Mouse (Mus musculus) neural tube, embryonic 13.5 days (tissue): Measurements from ENCODE around the gene Col4a4. TPM values are rescaled to one million over a fixed set of nuclear protein-coding genes. Genes with fewer than 3 reads are reported as not detected.

Experiments
- ATAC-seq: fragments of 200-750 bp; cut with Nextera tagmentation; 2 replicates; pipeline ENCODE4 v1.8.0; 2017; ENCODE audit warnings: low read depth, mild to moderate bottlenecking, moderate TSS enrichment, moderate library complexity
- H3K27ac ChIP-seq: fragments of 300-500 bp; sonication (generic); replicated peaks from 2 replicates; pipeline ENCODE4 v1.5.1; 2015; ENCODE audit warnings: moderate library complexity, mild to moderate bottlenecking, inconsistent platforms
- H3K27me3 ChIP-seq: fragments of 300-500 bp; sonication (generic); 2 replicates; pipeline ENCODE4 v1.6.1; 2015; ENCODE audit warnings: mild to moderate bottlenecking, inconsistent platforms
- H3K36me3 ChIP-seq: fragments of 300-500 bp; sonication (generic); 2 replicates; pipeline ENCODE4 v1.6.1; 2015; ENCODE audit warnings: mild to moderate bottlenecking, inconsistent platforms
- H3K4me1 ChIP-seq: fragments of 300-500 bp; sonication (generic); replicated peaks from 2 replicates; pipeline ENCODE4 v1.6.1; 2015; ENCODE audit warnings: inconsistent platforms
- H3K4me2 ChIP-seq: fragments of 300-500 bp; sonication (generic); 2 replicates; pipeline ENCODE4 v1.6.1; 2015; ENCODE audit warnings: inconsistent platforms, mild to moderate bottlenecking, moderate library complexity
- H3K4me3 ChIP-seq: fragments of 300-500 bp; sonication (generic); 2 replicates; pipeline ENCODE4 v1.5.1; 2015; ENCODE audit warnings: mild to moderate bottlenecking, inconsistent platforms
- H3K9ac ChIP-seq: fragments of 300-500 bp; sonication (generic); 2 replicates; pipeline ENCODE4 v1.6.1; 2015; ENCODE audit warnings: moderate library complexity, mild to moderate bottlenecking, inconsistent platforms
- H3K9me3 ChIP-seq: fragments of 300-500 bp; sonication (generic); 2 replicates; pipeline ENCODE4 v1.6.1; 2016; ENCODE audit warnings: inconsistent platforms
- WGBS: fragments of 180-500 bp; shearing (Covaris S2); methylation state at CpG from one replicate; pipeline ENCODE4 v1.1.7; 2015; 5-methylcytosine and 5-hydroxymethylcytosine counted together
- polyA plus RNA-seq: library from polyadenylated mRNA; unstranded; fragments of >200 nt; fragmentation: Nextera tagmentation; extraction: Ambion mirVana; gene quantifications from 2 replicates; pipeline ENCODE4 v1.2.1, GENCODE M21; 2015

Gene Col4a4
- polyA plus RNA-seq, 1 experiment from 2014 or later: 0.24 TPM

DNA sequence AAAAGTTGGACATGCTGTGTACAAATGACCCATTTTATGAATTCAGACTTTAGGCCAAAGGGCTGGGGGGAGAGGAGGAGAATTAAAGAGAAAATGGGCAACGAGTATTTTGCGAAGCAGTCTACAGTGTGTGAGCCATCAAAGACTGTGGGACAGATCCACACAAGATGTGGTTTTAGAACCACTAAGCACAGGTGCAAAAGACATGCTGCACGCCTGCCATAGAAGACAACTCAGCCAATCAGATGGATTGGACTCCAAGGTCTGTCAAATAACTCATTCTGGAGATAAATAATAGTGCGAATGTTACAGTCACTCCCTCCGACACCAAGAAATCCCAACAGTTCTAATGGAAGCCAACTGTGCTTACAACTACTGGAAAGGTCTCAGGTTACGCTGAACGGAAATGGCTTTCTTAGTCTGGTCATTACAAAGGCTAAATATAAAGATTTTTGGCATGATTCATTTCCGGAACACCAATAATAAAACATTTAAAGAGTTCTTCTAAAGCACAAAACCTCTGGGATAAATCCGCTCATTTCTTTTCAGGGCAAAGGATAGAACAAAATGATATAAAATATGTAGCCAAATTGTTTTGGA lies 25.5 kb upstream of the Col4a4 start:
- WGBS: 88% methylated on average over 9 of the region's 9 CpGs
- no peak overlapping the region for H3K4me3 ChIP-seq
- H3K36me3 ChIP-seq: no peaks in the 10 kb centered on the region
- no peak overlapping the region for H3K27ac ChIP-seq
- no peak for ATAC-seq
- H3K4me2 ChIP-seq: no peak overlapping the region
- no peak overlapping the region for H3K9ac ChIP-seq
- H3K4me1 ChIP-seq: no peaks in the 10 kb centered on the region
- no peaks in the 10 kb centered on the region for H3K9me3 ChIP-seq
- no peaks in the 10 kb centered on the region for H3K27me3 ChIP-seq

DNA sequence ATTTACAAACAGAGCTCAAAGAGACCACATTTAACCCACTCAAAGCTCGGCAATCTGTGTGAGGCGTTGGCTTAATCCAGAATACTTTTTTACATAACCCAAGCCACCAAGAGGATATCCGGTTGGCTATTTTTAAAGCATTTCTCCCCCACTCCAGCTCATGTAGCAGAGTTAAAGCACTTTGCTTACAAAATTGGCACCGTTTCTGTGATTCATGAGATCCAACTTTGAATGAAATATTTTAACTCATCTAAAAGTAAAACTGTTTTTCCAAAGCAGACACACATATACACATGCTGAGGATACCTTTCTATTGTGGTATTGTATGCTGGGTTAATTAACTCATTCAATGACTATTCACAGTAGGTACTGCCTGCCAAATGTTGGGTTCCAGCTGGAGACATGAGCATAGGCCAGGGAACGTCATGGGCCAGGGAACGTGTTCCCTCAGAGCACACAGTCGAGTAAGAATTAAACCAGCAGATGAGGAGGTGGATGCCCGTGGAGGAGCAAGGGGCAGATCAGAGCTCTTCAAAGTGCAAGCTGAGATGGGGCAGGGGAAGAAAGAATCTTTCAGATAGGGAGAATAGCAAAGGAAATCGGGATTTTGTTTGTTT lies 22.1 kb upstream of the Col4a4 start:
- no peak overlapping the region for H3K9ac ChIP-seq
- no peak overlapping the region for H3K27ac ChIP-seq
- H3K4me1 ChIP-seq: no peaks in the 10 kb centered on the region
- H3K27me3 ChIP-seq: no peaks in the 10 kb centered on the region
- H3K4me2 ChIP-seq: no peak overlapping the region
- no peaks in the 10 kb centered on the region for H3K9me3 ChIP-seq
- H3K36me3 ChIP-seq: no peaks in the 10 kb centered on the region
- no peak for ATAC-seq
- H3K4me3 ChIP-seq: no peak overlapping the region
- WGBS: 83% methylated on average over 9 of the region's 9 CpGs

DNA sequence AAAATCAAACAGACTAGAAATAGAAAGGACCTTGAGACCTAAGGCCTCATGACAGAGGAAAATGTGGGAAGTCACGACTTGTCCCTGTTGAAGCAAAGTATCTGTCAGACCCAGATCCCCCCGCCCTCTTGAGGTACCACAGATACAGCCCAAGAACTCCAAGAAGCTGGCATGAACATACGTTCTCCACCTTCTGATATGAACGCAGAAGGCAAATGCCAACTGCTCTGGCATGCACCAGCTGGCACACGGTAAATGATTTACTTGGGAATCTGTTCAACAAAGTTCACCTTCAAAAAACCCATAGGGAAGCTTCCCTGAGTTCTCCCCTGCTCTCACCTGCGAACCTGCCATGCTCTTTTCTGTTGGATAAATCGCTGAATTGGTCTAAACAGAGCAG lies 19.2 kb upstream of the Col4a4 start:
- Histone ChIP-seq H3K4me1 (no peaks in the 10 kb centered on the region), H3K27me3 (no peaks in the 10 kb centered on the region), H3K4me2 (no peak overlapping the region), H3K9ac (no peak overlapping the region), H3K27ac (no peak overlapping the region), H3K36me3 (no peaks in the 10 kb centered on the region), H3K4me3 (no peak overlapping the region), H3K9me3 (no peaks in the 10 kb centered on the region)
- no peak for ATAC-seq
- WGBS: 89% methylated on average over 7 of the region's 7 CpGs

DNA sequence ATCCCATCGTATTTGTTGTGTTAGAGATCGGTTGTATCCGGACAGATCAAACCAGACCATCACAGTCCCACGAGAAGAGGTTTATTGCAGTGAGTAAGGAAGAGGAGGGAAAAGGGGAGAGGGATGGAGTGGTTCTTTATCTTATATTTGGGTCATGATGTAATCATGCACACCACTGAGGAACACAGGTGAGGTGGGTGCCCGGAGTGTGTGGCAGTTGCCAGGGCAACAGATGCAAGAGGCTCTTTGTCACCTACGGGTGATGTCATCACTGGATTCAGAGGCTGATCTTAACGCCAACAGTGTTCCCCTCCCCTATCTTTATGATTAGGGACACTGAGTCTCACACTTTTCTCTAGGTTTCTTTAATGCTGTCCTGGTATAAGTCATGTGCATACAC lies 18.7 kb upstream of the Col4a4 start:
- Histone ChIP-seq H3K9me3 (no peaks in the 10 kb centered on the region), H3K36me3 (no peaks in the 10 kb centered on the region), H3K4me1 (no peaks in the 10 kb centered on the region), H3K27ac (no peak overlapping the region), H3K27me3 (no peaks in the 10 kb centered on the region), H3K4me3 (no peak overlapping the region), H3K4me2 (no peak overlapping the region), H3K9ac (no peak overlapping the region)
- no peak for ATAC-seq
- WGBS: 87% methylated on average over 7 of the region's 7 CpGs

DNA sequence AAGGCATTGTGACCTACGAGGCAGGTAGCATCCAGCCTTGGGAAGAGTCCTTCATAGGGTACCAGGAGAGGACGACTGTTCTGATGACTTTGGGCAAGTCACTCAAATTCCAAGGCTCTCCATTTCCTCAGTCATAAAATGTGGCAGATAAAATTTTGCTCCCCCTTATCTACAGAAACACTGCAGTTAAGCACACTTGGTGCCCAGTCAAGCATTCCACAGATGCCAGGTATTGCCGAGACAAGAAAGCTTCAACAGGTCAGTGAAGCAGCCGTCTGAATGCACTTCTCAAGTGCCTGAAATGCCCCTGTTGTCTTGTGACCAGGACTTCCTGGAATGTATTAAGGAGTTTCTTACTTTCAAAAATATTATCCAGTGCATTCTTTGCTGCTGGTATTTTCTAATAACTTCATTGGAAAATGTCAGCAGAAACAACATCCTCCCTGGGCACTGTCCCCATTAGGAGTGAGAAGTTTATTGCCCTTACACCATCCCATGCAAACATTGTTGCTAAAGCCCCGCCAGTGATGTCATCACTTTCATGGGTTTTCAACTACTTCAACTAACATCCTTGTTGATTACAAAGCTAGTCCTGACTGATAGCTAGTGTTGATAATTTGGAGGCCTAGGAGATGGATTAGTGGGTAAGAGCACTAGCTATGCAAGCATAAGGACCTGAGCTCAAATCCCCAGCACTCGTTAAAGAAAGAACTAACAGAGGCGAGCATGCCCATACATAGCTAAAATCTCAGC lies 16.7 kb upstream of the Col4a4 start:
- ATAC-seq: no peak
- Histone ChIP-seq H3K36me3 (no peaks in the 10 kb centered on the region), H3K4me2 (no peak overlapping the region), H3K27ac (no peak overlapping the region), H3K27me3 (no peaks in the 10 kb centered on the region), H3K4me1 (no peaks in the 10 kb centered on the region), H3K4me3 (no peak overlapping the region), H3K9ac (no peak overlapping the region), H3K9me3 (no peaks in the 10 kb centered on the region)
- WGBS: 82% methylated on average over 7 of the region's 7 CpGs

DNA sequence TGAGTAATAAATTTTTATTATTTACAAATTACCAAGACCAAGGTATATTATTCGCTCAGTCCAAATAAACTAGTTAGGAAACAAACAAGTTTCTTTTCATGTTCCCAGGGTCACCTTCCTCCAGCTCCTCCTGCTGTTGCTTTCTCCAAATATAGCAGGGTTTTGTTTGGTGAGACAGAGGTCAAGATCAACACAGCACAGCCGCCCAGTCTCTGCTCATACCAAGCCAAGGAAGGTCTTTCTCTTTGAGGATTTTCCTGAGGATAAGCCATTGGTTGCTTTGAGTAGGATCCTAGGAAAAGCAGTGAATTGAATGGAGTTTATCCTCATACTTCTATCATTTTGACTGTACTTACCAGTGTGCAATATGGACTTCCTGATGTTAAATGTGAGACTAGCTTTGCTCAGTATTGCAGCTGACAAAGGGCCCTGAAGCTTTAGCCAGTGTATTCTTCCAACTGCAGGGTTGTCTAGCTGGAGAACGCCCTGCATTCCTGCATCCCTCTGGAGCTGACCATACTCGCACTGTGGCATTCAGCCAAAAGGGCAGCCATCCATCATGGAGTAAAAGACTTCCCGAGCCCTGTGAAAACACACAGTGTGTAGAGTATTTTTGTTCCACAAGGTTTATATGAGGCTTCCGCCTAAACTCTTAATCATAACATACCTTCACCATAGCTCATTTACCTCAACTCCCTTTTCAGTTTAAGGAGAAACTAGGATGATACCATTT lies 10.4 kb upstream of the Col4a4 start:
- Histone ChIP-seq H3K27me3 (no peaks in the 10 kb centered on the region), H3K9me3 (no peaks in the 10 kb centered on the region), H3K36me3 (no peaks in the 10 kb centered on the region), H3K4me3 (no peak overlapping the region), H3K4me2 (no peak overlapping the region), H3K4me1 (0 out of 2 replicates have a peak, but pooled peaks cover 5% of the 10 kb centered on the region), H3K27ac (no peak overlapping the region), H3K9ac (no peak overlapping the region)
- WGBS: 54% methylated on average over 6 of the region's 6 CpGs
- ATAC-seq: no peak

DNA sequence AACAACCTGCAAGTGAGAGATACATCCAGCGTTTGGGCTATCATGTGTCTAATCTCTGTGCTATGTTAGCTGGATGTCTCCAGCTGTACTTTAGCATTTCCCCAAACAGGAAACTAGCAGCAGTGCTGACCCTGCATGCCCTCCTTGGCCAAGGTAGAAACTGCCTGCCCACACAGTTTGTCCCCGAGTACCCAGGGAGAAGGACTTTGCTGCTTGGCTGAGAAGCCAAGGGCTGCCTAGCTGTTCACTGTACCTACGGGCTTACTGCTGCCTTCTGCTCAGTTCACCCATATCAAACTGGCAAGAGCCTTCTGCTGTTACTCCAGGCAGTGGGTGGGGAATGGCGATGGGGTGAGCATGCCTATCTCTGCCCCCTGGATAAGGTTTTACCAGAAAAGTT lies 3.6 kb upstream of the Col4a4 start:
- Histone ChIP-seq H3K36me3 (no peaks in the 10 kb centered on the region), H3K27ac (no peak overlapping the region), H3K27me3 (peaks cover 22% of the 10 kb centered on the region), H3K4me3 (no peak overlapping the region), H3K4me1 (peaks cover 10% of the 10 kb centered on the region), H3K9ac (no peak overlapping the region), H3K4me2 (no peak overlapping the region), H3K9me3 (no peaks in the 10 kb centered on the region)
- 81% methylated on average over 4 of the region's 4 CpGs for WGBS
- no peak for ATAC-seq

DNA sequence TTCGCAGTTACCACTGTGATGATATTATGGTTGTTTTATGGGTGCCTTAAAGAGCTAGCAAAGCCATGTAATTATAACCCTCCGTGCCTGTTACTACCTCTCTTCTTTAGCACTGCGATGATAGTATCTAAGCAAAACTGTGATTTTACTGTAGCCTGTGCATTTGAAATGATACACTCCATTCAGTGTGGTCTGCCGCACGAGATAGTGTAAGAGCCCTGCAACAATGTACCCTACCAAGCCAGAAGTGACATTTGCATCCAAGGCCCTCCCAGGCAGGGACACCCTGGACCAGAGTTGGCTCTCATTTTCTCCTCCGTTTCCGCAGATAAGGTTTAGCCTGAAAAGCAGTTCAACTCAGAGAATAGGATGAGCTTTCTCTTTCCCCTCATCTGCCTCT lies 668 bp downstream of the Col4a4 start:
- WGBS: 71% methylated on average over 7 of the region's 7 CpGs

DNA sequence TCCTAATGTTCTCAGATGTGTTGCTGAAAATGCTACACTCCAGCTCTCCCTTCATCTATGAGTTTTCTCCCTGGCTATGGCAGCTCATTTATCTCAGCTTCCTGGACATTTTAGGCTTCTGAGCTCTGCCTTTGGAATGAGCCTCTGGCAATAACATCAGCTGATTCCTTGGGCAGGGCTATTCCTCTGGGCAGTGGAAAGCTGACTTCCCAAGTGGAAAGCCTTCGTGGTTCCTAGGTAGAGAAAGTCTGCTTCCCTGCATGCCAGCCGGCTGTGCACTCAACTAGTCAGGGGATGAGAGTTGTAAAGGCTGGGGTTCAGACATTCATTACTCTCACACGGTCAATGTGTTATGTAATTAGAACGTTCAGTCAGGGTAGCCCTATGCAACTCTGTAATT lies 8.3 kb downstream of the Col4a4 start:
- Histone ChIP-seq H3K4me1 (no peaks in the 10 kb centered on the region), H3K27ac (no peak overlapping the region), H3K4me3 (no peak overlapping the region), H3K36me3 (no peaks in the 10 kb centered on the region), H3K9ac (no peak overlapping the region), H3K9me3 (no peaks in the 10 kb centered on the region), H3K27me3 (no peaks in the 10 kb centered on the region), H3K4me2 (no peak overlapping the region)
- 75% methylated on average over 4 of the region's 4 CpGs for WGBS
- no peak for ATAC-seq

More for the DNA sequence above, 668 bp downstream of the Col4a4 start:
- Histone ChIP-seq H3K4me2 (no peak overlapping the region), H3K4me3 (no peak overlapping the region), H3K9me3 (no peaks in the 10 kb centered on the region), H3K4me1 (peaks cover 10% of the 10 kb centered on the region), H3K9ac (no peak overlapping the region), H3K27me3 (peaks cover 26% of the 10 kb centered on the region), H3K27ac (no peak overlapping the region), H3K36me3 (no peaks in the 10 kb centered on the region)
- no peak for ATAC-seq

DNA sequence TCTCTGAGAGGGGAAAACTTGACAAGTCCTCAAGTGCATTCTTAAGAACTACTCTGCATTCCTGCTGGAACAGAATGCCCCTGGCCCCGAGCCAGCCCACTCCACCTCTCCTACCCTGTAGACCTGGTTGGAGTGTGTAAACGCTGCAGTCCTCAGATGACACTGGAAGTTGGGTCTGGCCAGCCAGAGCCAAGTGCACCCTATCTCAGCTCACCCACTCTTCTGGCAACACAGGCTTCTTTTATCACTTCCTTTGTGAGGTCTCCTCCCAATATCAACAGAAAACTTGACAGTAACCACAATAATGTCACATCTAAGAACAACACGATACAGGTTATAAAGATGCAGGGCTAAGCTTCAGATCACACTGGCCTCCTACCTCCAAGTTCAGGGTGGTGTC lies 8.7 kb downstream of the Col4a4 start:
- Histone ChIP-seq H3K4me2 (no peak overlapping the region), H3K9me3 (no peaks in the 10 kb centered on the region), H3K9ac (no peak overlapping the region), H3K27ac (no peak overlapping the region), H3K4me3 (no peak overlapping the region), H3K27me3 (no peaks in the 10 kb centered on the region), H3K4me1 (no peaks in the 10 kb centered on the region), H3K36me3 (no peaks in the 10 kb centered on the region)
- no peak for ATAC-seq
- 87% methylated on average over 3 of the region's 3 CpGs for WGBS

DNA sequence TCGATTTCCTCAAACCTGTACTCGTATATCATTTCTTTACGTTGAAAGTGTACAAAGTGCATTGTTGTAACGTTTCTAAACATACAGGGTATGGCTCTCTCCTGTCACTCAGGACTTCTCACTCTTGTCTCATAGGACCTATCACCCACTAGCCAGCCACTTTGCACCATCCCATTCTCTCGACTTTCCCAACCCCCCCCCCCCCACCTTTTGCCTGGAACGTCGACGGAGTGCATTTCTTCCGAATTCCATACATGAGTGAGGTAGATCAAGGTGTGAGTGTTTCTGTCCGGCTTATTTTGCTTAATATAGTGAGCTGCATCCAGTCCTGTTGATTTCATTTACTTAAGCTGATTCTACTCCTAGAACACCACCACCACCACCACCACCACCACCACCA lies 9.3 kb downstream of the Col4a4 start:
- Histone ChIP-seq H3K9ac (no peak overlapping the region), H3K36me3 (no peaks in the 10 kb centered on the region), H3K27me3 (no peaks in the 10 kb centered on the region), H3K4me2 (no peak overlapping the region), H3K9me3 (no peaks in the 10 kb centered on the region), H3K4me1 (no peaks in the 10 kb centered on the region), H3K27ac (no peak overlapping the region), H3K4me3 (no peak overlapping the region)
- WGBS: 92% methylated on average over 10 of the region's 10 CpGs
- no peak for ATAC-seq

DNA sequence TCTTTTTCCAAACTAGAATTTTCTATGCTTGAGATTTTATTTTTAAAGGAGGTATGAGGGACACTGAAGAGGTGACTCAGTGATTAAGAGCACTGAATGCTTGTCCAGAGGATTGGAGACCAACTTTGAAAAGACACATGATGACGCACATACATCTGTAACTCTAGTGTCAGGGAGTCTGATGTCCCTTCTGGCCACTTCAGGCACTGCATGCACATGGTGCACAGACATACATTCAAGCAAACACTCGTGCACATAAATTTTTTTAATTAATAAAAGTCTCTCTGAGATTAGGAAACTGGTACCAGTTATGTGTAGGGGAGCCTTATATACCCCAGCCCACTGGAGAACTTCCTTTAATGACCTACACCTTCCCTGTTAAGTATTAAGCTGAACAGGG lies 10.5 kb downstream of the Col4a4 start:
- no peak for ATAC-seq
- Histone ChIP-seq H3K4me3 (no peak overlapping the region), H3K4me2 (no peak overlapping the region), H3K36me3 (no peaks in the 10 kb centered on the region), H3K27me3 (no peaks in the 10 kb centered on the region), H3K9ac (no peak overlapping the region), H3K27ac (no peak overlapping the region), H3K9me3 (no peaks in the 10 kb centered on the region), H3K4me1 (no peaks in the 10 kb centered on the region)
- 76% methylated on average over 2 of the region's 2 CpGs for WGBS
